Mouse (Mus musculus) intestine, postnatal 0 days (tissue): ENCODE results near the gene Pax2. TPM values are rescaled to one million over a fixed set of nuclear protein-coding genes. Genes with fewer than 3 reads are reported as not detected.

Experiments used
- ATAC-seq: fragments of 200-750 bp; cut with Nextera tagmentation; 2 replicates; pipeline ENCODE4 v1.8.0; 2017; ENCODE audit warnings: mild to moderate bottlenecking, moderate TSS enrichment, moderate library complexity
- H3K27ac ChIP-seq: fragments of 300-500 bp; sonication (generic); 2 replicates; pipeline ENCODE4 v1.5.1; 2014; ENCODE audit warnings: mild to moderate bottlenecking, low read depth, low read length, moderate library complexity
- H3K27me3 ChIP-seq: fragments of 300-500 bp; sonication (generic); replicated peaks from 2 replicates; pipeline ENCODE4 v1.6.1; 2014; ENCODE audit warnings: low read length, mixed read lengths; ENCODE audit not compliant: control insufficient read depth, insufficient read depth
- H3K36me3 ChIP-seq: fragments of 300-500 bp; sonication (generic); 2 replicates; pipeline ENCODE4 v1.6.1; 2014; ENCODE audit warnings: mild to moderate bottlenecking, moderate library complexity; ENCODE audit not compliant: control insufficient read depth, insufficient read depth
- H3K4me1 ChIP-seq: fragments of 300-500 bp; sonication (generic); replicated peaks from 2 replicates; pipeline ENCODE4 v1.6.1; 2014; ENCODE audit warnings: antibody characterized with exemption, low read length, mixed read lengths; ENCODE audit not compliant: control insufficient read depth, insufficient read depth
- H3K4me2 ChIP-seq: fragments of 300-500 bp; sonication (generic); replicated peaks from 2 replicates; pipeline ENCODE4 v1.6.1; 2014; ENCODE audit warnings: low read depth, mild to moderate bottlenecking, moderate library complexity
- H3K4me3 ChIP-seq: fragments of 300-500 bp; sonication (generic); 2 replicates; pipeline ENCODE4 v1.5.1; 2014; ENCODE audit warnings: low read depth, low read length
- H3K9ac ChIP-seq: fragments of 300-500 bp; sonication (generic); 2 replicates; pipeline ENCODE4 v1.6.1; 2014; ENCODE audit warnings: mild to moderate bottlenecking, low read depth, low read length
- H3K9me3 ChIP-seq: fragments of 300-500 bp; sonication (generic); 2 replicates; pipeline ENCODE4 v1.6.1; 2016; ENCODE audit warnings: mixed run types; ENCODE audit not compliant: control insufficient read depth
- CTCF ChIP-seq: sonication (generic); IDR thresholded peaks from 2 replicates; pipeline ENCODE4 v1.5.1; 2016; ENCODE audit warnings: low read depth, mild to moderate bottlenecking, control low read depth, antibody characterized with exemption, moderate library complexity
- WGBS: fragments of 180-500 bp; shearing (Covaris S2); extraction: QIAGEN DNeasy Blood & Tissue Kit; methylation state at CpG from one replicate; pipeline ENCODE4 v1.1.7; 2014; 5-methylcytosine and 5-hydroxymethylcytosine counted together
- polyA plus RNA-seq: library from polyadenylated mRNA; unstranded; fragments of >200 nt; fragmentation: Nextera tagmentation; extraction: Ambion mirVana; gene quantifications from 2 replicates; pipeline ENCODE4 v1.2.1, GENCODE M21; 2015

The Pax2 gene
- polyA plus RNA-seq, result not detected in 2 replicates

GRCm38 (mm10) chr19:44755693-44756420, at the start of gene Pax2:
Gene Pax2, plus strand, starts transcription at chr19:44756045.
- Histone ChIP-seq H3K4me2 (peak within 1 kb of the TSS; percentile 63), H3K4me3 (peak within 1 kb of the TSS; percentile 33), H3K9ac (no peak within 1 kb of the TSS), H3K27me3 (peaks cover 96% of the 10 kb centered on the region), H3K27ac (no peak within 1 kb of the TSS), H3K36me3 (no peaks in the 10 kb centered on the region), H3K9me3 (no peaks in the 10 kb centered on the region), H3K4me1 (no peaks in the 10 kb centered on the region; the same call in 1 of the 2 replicates)
- no peak for ATAC-seq
- under 1% methylated on average over 52 of the region's 52 CpGs for WGBS
- TF ChIP-seq CTCF, result no peak

- Histone ChIP-seq H3K4me2 (no peak overlapping the region), H3K27ac (no peak overlapping the region), H3K4me1 (no peaks in the 10 kb centered on the region), H3K9me3 (no peaks in the 10 kb centered on the region), H3K36me3 (no peaks in the 10 kb centered on the region), H3K9ac (no peak overlapping the region), H3K4me3 (no peak overlapping the region), H3K27me3 (no peaks in the 10 kb centered on the region; the same call in 1 of the 2 replicates)
- peak; percentile 66; the same call in 1 of the 2 replicates for ATAC-seq
- no peak for TF ChIP-seq CTCF
- WGBS, result 19% methylated on average over 3 of the region's 3 CpGs
These were observed 47.0 kb upstream of the Pax2 start for GRCm38 (mm10) chr19:44708885-44709284.

- Histone ChIP-seq H3K9me3 (no peaks in the 10 kb centered on the region), H3K4me2 (no peak overlapping the region), H3K4me1 (no peaks in the 10 kb centered on the region), H3K36me3 (no peaks in the 10 kb centered on the region), H3K9ac (no peak overlapping the region), H3K4me3 (no peak overlapping the region), H3K27me3 (peaks cover 42% of the 10 kb centered on the region), H3K27ac (no peak overlapping the region)
- 67% methylated on average over 22 of the region's 22 CpGs for WGBS
- TF ChIP-seq CTCF, result no peak
- no peak for ATAC-seq
These were observed 38.9 kb upstream of the Pax2 start for GRCm38 (mm10) chr19:44716731-44717600.

- 4% methylated on average over 30 of the region's 30 CpGs for WGBS
These were observed 36.3 kb upstream of the Pax2 start for GRCm38 (mm10) chr19:44719292-44720193.

GRCm38 (mm10) chr19:44720194-44720521, 35.7 kb upstream of the Pax2 start:
- H3K4me1 ChIP-seq, result no peaks in the 10 kb centered on the region
- WGBS, result 0% methylated on average over 29 of the region's 29 CpGs
- peak overlapping the region; percentile 48 for H3K4me2 ChIP-seq
- H3K27me3 ChIP-seq, result peaks cover 69% of the 10 kb centered on the region
- no peak overlapping the region for H3K9ac ChIP-seq
- no peaks in the 10 kb centered on the region for H3K9me3 ChIP-seq
- no peak for TF ChIP-seq CTCF
- no peak for ATAC-seq
- no peak overlapping the region for H3K27ac ChIP-seq
- peak overlapping the region; percentile 16 for H3K4me3 ChIP-seq
- no peaks in the 10 kb centered on the region for H3K36me3 ChIP-seq

More at GRCm38 (mm10) chr19:44719292-44720193, 36.3 kb upstream of the Pax2 start:
- no peak overlapping the region for H3K9ac ChIP-seq
- no peaks in the 10 kb centered on the region for H3K9me3 ChIP-seq
- ATAC-seq, result no peak
- TF ChIP-seq CTCF, result no peak
- H3K27ac ChIP-seq, result no peak overlapping the region
- peak overlapping the region; percentile 48 for H3K4me2 ChIP-seq
- no peaks in the 10 kb centered on the region for H3K36me3 ChIP-seq
- H3K27me3 ChIP-seq, result peaks cover 63% of the 10 kb centered on the region
- no peaks in the 10 kb centered on the region for H3K4me1 ChIP-seq
- H3K4me3 ChIP-seq, result peak overlapping the region; percentile 16
